Mouse (Mus musculus): ENCODE data around the gene Stpg1. TPM values are rescaled to one million over a fixed set of nuclear protein-coding genes. Genes with fewer than 3 reads are reported as not detected.

Gene Stpg1
- polyA plus RNA-seq, 1 experiment = 0.02 TPM

- no peak for DNase-seq (ENCODE audit: low read depth in 1 of 2, low spot score in 2 of 2)
- TF ChIP-seq POLR2A (IDR thresholded peaks at IDR 0.05; ENCODE audit: low read depth, low read length) (no peak), CTCF (IDR thresholded peaks at IDR 0.05; ENCODE audit: extremely low read depth, insufficient read depth, insufficient read length, insufficient replicate concordance) (no peak)
- peaks cover 6% of the 10 kb centered on the region; the same call in 1 of the 2 replicates for H3K27me3 ChIP-seq (ENCODE audit: control insufficient read depth, insufficient read depth, low read length)
- H3K4me1 ChIP-seq (ENCODE audit: control insufficient read depth, insufficient read depth, insufficient read length) = peaks cover 7% of the 10 kb centered on the region; the same call in 1 of the 2 replicates
- H3K36me3 ChIP-seq (ENCODE audit: control insufficient read depth, insufficient read depth, low read length) = no peaks in the 10 kb centered on the region
- no peak overlapping the region for H3K4me3 ChIP-seq (ENCODE audit: extremely low read depth, insufficient read depth, insufficient read length)
- WGBS = 18% methylated on average over 11 of the region's 11 CpGs
- H3K27ac ChIP-seq (ENCODE audit: insufficient read depth, low read length) = no peak overlapping the region
Observed at GRCm38 (mm10) chr4:135567042-135567441, 72.5 kb downstream of the Stpg1 start.

GRCm38 (mm10) chr4:135567484-135567883 is 72.9 kb downstream of the Stpg1 start:
- Histone ChIP-seq H3K27ac (ENCODE audit: insufficient read depth, low read length) (no peak overlapping the region), H3K27me3 (ENCODE audit: control insufficient read depth, insufficient read depth, low read length) (peaks cover 7% of the 10 kb centered on the region; the same call in 1 of the 2 replicates), H3K4me3 (ENCODE audit: extremely low read depth, insufficient read depth, insufficient read length) (no peak overlapping the region), H3K4me1 (ENCODE audit: control insufficient read depth, insufficient read depth, insufficient read length) (peaks cover 11% of the 10 kb centered on the region; the same call in 1 of the 2 replicates), H3K36me3 (ENCODE audit: control insufficient read depth, insufficient read depth, low read length) (no peaks in the 10 kb centered on the region)
- no peak for DNase-seq (ENCODE audit: low read depth in 1 of 2, low spot score in 2 of 2)
- TF ChIP-seq POLR2A (IDR thresholded peaks at IDR 0.05; ENCODE audit: low read depth, low read length) (no peak), CTCF (IDR thresholded peaks at IDR 0.05; ENCODE audit: extremely low read depth, insufficient read depth, insufficient read length, insufficient replicate concordance) (no peak)
- WGBS = 52% methylated on average over 8 of the region's 8 CpGs

DNA sequence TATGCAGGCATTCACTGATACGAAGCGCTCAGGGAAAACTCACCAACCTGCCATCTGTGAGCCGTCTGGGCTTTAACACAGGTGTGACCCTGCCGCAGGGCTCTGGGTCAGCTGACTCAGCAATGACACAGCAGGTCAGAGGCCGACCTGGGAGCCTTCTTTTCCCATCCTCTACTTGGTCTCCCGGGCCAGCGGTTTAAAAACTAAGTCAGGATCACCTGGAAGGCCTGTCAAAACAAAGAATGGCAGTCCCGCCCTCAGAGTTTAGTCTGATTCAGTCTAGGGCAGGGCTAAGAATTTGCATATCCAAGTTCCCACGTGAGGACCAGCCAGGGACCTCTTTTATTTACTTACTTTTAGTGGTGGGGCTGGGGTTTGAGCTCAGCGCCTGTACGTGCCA is 74.6 kb downstream of the Stpg1 start:
- Histone ChIP-seq H3K27ac (ENCODE audit: insufficient read depth, low read length) (no peak overlapping the region), H3K27me3 (ENCODE audit: control insufficient read depth, insufficient read depth, low read length) (peaks cover 13% of the 10 kb centered on the region), H3K4me3 (ENCODE audit: extremely low read depth, insufficient read depth, insufficient read length) (no peak overlapping the region), H3K36me3 (ENCODE audit: control insufficient read depth, insufficient read depth, low read length) (no peaks in the 10 kb centered on the region), H3K4me1 (ENCODE audit: control insufficient read depth, insufficient read depth, insufficient read length) (peaks cover 19% of the 10 kb centered on the region; the same call in 1 of the 2 replicates)
- no peak for TF ChIP-seq POLR2A (IDR thresholded peaks at IDR 0.05; ENCODE audit: low read depth, low read length)
- no peak for TF ChIP-seq CTCF (IDR thresholded peaks at IDR 0.05; ENCODE audit: extremely low read depth, insufficient read depth, insufficient read length, insufficient replicate concordance)
- 12% methylated on average over 11 of the region's 11 CpGs for WGBS
- DNase-seq (ENCODE audit: low read depth in 1 of 2, low spot score in 2 of 2) = no peak

- Histone ChIP-seq H3K4me1 (ENCODE audit: control insufficient read depth, insufficient read depth, insufficient read length) (peaks cover 19% of the 10 kb centered on the region; the same call in 1 of the 2 replicates), H3K27me3 (ENCODE audit: control insufficient read depth, insufficient read depth, low read length) (peaks cover 13% of the 10 kb centered on the region), H3K4me3 (ENCODE audit: extremely low read depth, insufficient read depth, insufficient read length) (no peak overlapping the region), H3K36me3 (ENCODE audit: control insufficient read depth, insufficient read depth, low read length) (no peaks in the 10 kb centered on the region), H3K27ac (ENCODE audit: insufficient read depth, low read length) (no peak overlapping the region)
- DNase-seq (ENCODE audit: low read depth in 1 of 2, low spot score in 2 of 2) = peak; percentile 14 to 41
- TF ChIP-seq CTCF (IDR thresholded peaks at IDR 0.05; ENCODE audit: extremely low read depth, insufficient read depth, insufficient read length, insufficient replicate concordance) = no peak
- 10% methylated on average over 32 of the region's 32 CpGs for WGBS
Observed at GRCm38 (mm10) chr4:135570152-135571036, 75.8 kb downstream of the Stpg1 start.

- no peak for DNase-seq (ENCODE audit: low read depth in 1 of 2, low spot score in 2 of 2)
- Histone ChIP-seq H3K36me3 (ENCODE audit: control insufficient read depth, insufficient read depth, low read length) (no peaks in the 10 kb centered on the region), H3K4me1 (ENCODE audit: control insufficient read depth, insufficient read depth, insufficient read length) (peaks cover 19% of the 10 kb centered on the region; the same call in 1 of the 2 replicates), H3K27me3 (ENCODE audit: control insufficient read depth, insufficient read depth, low read length) (peaks cover 13% of the 10 kb centered on the region), H3K4me3 (ENCODE audit: extremely low read depth, insufficient read depth, insufficient read length) (no peak overlapping the region), H3K27ac (ENCODE audit: insufficient read depth, low read length) (no peak overlapping the region)
- WGBS = 45% methylated on average over 6 of the region's 6 CpGs
- TF ChIP-seq POLR2A (IDR thresholded peaks at IDR 0.05; ENCODE audit: low read depth, low read length) = no peak
- TF ChIP-seq CTCF (IDR thresholded peaks at IDR 0.05; ENCODE audit: extremely low read depth, insufficient read depth, insufficient read length, insufficient replicate concordance) = no peak
Observed at GRCm38 (mm10) chr4:135571037-135571550, 76.5 kb downstream of the Stpg1 start.

GRCm38 (mm10) chr4:135572276-135572675 is 77.7 kb downstream of the Stpg1 start:
- TF ChIP-seq CTCF (IDR thresholded peaks at IDR 0.05; ENCODE audit: extremely low read depth, insufficient read depth, insufficient read length, insufficient replicate concordance) (no peak), POLR2A (IDR thresholded peaks at IDR 0.05; ENCODE audit: low read depth, low read length) (no peak)
- Histone ChIP-seq H3K36me3 (ENCODE audit: control insufficient read depth, insufficient read depth, low read length) (no peaks in the 10 kb centered on the region), H3K27ac (ENCODE audit: insufficient read depth, low read length) (no peak overlapping the region), H3K27me3 (ENCODE audit: control insufficient read depth, insufficient read depth, low read length) (peaks cover 13% of the 10 kb centered on the region), H3K4me3 (ENCODE audit: extremely low read depth, insufficient read depth, insufficient read length) (no peak overlapping the region), H3K4me1 (ENCODE audit: control insufficient read depth, insufficient read depth, insufficient read length) (peaks cover 19% of the 10 kb centered on the region; the same call in 1 of the 2 replicates)
- WGBS = 6% methylated on average over 8 of the region's 8 CpGs
- DNase-seq (ENCODE audit: low read depth in 1 of 2, low spot score in 2 of 2) = no peak

Data from spleen, adult 2 months (tissue).